Mouse (Mus musculus) adrenal gland, adult 2 months (tissue): ENCODE measurements at regions not wholly inside any gene's neighbourhood (a gene's known extent, or its start where the extent isn't known, plus 50 kb on each side); places are given as distances from the start of the nearest gene placed in this dataset.
A peak's percentile ranks its signal among the peaks of the same experiment; 100 is the strongest.

Experiments
- DNase-seq: peaks from one replicate; pipeline ENCODE4 v3.0.0; 2021

DNA sequence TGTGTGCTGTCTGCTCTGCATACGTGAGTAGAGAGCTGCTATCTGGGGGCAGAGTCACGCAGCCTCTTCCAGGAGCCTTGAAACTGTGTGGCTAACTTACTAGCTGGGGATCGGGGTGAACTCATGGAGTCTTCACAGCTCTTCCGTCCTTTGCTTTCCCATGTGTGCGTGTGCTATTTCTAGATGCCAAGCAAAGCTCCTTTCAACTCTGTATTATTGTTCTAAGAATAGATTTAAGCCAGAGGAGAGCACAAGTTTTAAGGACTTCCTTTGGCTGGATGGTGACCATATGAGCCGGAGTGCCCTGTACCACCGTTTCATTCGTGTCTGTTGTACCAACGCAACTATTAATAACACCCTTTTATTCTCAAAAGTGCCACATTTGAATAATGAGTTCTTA lies 254.0 kb downstream of the Gm12728 start:
- no peak for DNase-seq

DNA sequence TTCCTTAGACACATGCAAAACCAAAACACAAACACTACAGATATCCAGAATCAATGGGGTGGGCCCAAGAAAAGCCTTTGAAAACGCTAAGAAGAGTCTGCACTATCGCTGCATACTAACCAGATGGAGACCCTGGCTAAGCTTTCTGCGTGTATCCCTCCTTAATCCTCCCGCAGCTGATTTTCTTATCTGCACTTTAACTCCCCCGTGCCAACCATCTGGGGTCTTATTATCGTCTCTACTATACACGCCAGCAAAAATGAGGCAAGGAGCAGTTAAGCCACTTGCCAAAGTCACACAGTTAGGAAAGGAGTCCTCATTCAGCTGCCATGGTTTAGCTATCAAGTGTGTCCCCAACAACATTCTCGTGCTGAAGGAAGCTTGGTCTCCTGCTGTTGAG lies 258.4 kb downstream of the Gm12728 start:
- no peak for DNase-seq

DNA sequence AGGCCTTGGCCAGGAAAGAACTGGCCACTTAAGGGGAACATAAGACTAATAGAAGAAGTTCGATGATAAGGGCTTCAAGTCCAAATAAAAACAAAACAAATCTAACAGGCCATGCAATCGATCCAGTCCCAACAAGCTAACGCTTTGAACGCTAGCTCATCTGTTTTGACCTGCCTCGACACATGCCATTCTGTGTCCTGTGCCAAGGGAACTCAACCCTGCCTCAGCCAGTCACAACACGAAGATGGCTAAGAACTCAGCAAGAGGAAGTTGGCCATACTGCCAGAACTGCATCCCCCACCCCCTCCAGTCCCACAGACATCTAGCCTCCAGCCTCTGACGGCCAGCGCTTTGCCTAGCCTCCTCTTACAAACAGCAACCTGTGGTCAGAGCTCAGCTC lies 259.1 kb downstream of the Gm12728 start:
- DNase-seq = no peak

DNA sequence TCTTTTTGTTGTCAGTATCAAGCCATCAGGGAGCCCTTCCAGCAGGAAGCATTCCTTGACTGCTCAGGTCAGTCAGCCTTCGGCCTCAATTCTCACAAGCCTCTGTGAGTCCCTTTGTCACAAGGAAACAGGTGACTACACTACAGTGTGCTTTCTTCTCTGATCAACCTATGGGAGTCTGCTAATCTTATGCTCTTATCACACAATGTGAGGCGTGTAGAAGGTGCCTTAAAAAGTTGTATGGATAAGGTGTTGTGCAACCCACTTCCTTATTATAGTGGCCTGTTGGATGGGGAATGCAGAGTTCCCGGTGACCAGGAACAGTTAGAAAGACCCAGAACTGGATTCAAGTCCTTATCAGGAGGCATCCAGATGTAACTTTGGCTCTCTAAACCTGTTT lies 260.2 kb downstream of the Gm12728 start:
- no peak for DNase-seq

DNA sequence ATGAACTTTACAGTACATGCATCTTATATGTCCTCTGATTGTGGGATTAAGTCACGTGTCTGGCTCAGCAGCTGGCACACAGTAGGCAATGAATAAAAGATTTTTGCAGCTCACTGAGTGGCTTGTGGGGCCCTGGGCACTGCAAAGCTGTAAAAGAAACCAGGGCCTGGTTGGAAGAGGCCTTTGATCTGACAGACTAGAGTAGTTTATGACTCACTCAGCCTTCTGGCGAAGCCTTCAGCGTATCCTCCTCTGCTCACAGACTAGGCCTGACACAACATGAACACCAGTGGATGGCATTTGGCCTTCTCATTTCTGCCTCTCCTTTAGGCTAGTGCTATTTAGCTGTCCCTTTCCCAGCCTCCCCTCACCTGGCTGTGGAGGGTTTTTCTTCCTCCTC lies 260.6 kb downstream of the Gm12728 start:
- DNase-seq = peak; percentile 72

DNA sequence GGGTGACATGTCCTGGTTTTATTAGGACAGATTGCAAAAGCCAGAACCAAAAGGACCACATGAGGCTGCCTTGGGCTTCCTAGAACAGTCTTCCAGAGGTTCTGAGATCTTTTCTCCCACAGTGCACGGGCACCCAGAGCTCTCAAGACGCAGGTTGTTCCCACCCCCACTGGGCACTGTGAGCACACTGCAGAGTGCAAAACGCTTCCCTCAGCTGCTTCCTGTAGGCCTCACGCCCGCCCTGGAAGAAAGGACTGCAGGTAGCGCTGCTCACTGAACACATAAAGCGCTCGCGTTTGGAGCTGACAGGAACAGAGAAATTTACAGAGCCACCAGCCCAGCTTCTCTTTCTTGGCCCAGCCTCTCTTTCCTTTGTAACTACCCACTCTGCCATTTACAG lies 262.5 kb upstream of the Usp24 start:
- DNase-seq = no peak

DNA sequence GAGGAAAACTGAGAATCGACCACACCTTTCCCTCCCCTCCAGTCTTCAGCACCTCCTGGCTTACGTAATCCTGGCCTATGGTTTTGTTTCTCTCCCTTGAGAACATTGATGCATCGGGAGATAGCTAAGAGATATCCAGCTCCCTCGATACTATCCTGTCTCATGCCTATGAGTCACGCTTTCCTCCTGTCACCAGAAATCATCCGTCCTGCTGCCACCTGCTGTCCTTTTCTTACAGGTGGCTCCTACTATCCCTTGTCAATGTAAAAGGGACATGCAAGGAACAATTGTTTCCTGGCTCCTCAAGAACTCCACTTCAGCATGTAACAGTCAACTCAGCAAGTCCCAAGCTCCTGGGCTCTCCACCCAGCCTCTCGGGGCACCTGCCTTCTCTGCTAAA lies 261.7 kb upstream of the Usp24 start:
- DNase-seq = peak; percentile 46

DNA sequence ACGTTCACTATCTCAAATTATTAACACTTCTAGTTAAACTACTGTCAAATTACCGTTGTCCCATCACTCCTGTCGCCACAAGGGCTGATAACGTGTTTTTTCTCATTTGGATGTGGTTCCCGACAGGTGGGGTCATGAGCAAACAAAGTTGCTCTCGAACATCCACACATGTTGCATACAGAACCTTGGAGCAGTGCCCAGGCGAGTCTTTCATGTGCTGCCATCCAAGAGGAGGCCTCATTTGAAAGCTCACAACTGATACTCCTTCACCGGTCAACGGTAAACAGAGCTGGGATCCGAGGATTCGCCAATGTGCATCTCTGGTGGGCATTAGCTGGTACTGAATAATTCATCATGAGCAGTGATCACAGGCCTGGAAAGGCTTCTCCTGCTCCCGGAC lies 253.4 kb upstream of the Usp24 start:
- no peak for DNase-seq

DNA sequence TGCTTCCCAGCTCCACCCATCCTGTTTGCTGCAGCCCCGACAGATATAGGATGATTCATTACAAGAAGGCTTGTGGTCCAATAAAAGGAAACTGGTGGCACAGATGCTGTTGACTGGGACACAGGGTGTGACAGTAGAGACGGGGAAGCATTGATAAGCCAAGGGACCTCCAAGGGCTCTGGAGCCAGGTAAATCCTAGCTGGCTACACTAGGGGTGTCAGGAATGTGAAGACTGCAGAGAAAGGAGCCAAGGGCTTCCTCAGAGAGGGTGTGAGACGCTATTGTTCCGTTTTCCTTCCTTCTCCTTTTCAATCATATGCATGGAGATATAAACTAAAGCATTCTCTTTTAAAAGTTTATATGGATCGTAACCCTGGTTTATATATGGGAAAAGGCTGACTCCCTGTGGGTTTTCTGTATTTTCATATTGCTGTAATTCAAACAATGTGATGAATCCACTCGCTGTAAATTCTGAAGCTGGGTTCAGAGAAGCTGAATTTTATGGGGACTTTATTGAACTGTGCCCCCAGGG lies 252.1 kb upstream of the Usp24 start:
- no peak for DNase-seq

DNA sequence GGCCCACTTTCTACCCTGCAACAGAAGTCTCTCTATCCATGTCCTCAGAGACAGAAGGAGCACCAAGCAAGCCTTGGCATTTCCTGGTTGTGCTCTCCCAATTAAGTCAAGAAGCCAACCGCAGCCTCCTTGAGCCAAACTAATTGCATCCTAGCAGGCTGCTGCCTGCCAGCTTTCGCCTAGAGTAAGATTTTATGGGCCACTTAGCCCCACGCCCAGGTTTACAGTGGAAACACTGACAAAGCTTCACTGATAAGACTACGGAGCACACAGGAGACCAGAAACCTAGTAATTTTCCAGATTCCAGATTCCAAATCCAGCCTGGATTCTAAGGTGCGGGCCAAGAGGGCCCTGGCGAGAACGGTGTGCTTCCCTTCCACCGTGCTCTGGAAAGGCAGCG lies 249.0 kb upstream of the Usp24 start:
- no peak for DNase-seq

DNA sequence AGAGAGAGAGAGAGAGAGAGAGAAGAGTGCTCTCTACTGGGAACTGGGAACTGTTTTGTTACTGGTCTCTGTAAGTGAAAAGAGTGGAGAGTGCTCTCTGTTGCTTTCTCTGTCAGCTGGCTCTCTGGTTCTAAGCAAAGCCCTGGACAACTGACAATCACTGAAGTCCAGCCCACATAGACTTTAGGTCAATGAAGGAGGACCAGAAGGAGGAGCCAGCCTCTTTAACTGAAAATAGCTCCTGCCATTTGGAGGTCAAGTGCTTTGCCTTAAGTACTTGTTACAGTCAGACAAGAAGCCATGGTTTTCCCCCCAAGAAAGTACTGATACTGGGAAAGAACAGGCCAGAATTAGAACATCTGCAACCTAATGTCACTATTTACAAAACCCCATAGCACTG lies 232.5 kb upstream of the Usp24 start:
- no peak for DNase-seq

DNA sequence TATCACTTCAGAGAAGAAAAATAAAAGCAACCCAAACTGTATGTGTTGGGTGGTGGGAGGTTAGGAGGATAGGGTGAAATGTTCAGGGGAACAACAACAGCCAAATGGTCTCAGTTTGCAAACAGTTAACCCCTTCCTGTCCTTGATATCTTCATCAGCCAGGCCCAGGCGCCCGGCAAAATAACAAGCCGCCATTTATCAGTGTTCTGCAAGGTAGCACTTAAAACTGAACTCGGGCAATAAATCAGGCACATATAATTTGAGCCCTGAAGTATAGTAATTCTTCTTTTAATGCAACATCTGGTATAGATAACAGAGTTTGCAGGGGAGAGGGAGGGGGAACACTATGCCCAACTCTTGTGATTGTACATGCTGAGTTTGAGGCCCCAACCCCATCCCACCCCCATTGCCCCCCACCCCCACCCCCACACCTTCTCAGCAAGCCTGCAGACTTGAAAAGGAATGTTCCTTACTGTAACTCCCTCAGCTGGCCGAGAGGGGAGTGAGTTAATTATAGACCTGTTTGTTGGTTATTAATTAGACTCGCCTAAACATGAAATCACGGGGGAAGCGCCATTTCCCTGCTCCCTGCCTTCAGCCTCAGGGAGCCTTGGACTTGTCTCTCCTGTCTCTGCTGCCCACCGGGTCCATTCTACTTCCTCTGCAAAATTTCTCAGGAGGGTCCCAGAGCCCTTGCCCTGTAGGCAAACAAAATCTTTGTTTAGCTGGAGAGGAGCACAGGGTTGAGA lies 223.9 kb upstream of the Usp24 start:
- no peak for DNase-seq

DNA sequence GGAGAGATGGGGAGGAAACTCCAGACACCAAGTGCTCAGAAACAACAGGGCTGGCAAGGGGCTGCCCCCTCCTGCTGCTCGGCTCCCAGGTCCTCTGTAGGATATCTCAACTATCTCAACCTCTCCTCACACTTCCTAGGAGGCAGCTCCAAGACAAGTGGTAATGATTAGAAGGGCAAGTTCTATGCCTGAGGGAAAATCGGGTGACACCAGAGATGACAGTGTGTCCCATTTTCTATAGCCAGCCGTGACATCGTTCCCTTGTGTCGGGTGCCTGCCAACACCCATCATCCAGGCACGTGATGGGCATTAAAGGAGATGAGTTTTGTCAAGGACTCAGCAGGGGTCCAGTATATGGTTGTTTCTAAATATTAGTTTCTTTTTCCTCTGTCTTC lies 223.3 kb upstream of the Usp24 start:
- DNase-seq = no peak

DNA sequence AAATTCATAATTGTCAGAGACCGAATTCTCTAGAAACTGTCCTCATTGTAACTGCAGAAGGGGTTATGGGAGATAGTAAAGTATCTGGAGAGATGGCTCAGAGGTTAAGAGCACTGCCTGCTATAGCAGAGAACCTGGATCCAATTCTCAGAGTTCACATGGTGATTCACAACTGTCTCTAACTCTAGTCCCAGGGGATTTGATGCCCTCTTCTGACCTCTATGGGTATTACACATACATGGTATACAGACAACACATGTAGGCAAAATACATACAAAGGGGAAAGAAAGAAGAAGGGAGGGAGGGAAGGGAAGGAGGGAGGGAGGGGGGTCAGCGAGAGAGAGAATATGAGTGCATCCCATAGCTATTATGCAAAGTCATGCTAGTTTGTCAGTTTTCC lies 222.8 kb upstream of the Usp24 start:
- peak; percentile 49 for DNase-seq

DNA sequence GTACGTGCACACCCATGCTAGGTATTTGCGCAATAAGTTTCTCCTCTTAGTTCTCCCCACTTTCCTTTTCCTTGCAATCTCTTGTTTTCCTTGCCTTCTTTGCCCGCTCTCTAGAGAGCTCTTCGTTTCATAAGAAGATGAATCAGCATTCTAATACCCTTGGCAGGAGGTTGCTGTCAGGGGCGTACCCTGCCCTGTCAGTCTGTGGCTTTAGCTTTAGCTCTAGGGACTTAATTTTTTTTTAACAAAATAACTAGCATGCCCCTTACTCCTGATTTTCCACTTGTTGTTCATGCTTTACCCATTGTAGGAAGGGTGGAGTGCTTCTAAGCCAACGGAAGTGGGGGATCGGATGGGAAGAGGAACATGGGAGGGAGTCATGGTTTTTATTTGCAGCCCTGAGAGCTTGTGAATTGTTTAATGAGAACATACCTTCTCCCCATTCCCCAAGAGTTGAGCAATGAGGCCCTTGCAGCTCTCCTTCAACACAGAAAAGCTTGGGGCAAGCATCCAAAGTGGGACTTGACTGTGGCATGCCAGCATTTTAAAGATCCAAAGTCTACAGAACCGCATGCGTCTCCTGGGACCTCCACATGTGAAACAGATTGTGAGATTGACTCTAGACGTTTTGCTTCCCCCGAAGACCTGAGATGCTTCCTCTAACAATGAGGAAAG lies 221.0 kb upstream of the Usp24 start:
- DNase-seq = peak; percentile 37

DNA sequence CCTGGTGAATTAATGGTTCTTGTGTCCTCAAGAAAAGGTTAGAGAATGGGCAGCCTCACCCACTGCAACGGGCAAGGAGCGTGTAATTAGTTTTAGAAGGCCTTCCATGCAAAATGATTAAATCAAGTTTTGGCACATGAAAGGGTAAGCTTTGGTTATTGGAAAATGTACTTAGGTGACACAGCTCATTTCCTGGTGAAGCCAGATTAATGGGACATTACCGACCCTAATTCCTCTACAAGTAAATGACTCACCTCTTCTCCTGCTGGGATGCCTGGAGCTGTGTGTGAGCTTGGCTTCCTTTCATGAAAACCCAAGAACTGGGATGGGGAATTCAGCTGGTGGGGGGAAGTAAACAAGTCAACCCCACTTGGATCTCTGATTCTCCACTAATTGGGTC lies 219.9 kb upstream of the Usp24 start:
- no peak for DNase-seq

DNA sequence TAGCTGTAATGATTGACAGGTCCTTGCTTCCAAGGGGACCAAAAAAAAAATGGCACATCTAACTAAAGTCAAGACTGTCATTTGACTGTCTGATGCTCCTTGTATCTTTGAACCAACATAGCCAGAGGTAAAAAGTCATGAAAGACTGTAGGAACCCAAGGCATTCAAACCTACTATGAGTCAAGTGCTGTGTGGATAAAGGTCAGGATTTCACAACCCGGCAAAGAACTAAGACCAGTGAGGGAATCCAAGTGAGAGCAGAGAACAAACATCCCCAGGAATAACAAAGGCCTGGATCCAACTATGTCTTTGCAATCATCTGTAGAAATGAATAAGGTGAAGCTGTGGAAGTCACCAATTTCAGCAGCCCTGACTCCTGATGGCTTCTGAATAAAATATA lies 218.2 kb upstream of the Usp24 start:
- DNase-seq = peak; percentile 45

DNA sequence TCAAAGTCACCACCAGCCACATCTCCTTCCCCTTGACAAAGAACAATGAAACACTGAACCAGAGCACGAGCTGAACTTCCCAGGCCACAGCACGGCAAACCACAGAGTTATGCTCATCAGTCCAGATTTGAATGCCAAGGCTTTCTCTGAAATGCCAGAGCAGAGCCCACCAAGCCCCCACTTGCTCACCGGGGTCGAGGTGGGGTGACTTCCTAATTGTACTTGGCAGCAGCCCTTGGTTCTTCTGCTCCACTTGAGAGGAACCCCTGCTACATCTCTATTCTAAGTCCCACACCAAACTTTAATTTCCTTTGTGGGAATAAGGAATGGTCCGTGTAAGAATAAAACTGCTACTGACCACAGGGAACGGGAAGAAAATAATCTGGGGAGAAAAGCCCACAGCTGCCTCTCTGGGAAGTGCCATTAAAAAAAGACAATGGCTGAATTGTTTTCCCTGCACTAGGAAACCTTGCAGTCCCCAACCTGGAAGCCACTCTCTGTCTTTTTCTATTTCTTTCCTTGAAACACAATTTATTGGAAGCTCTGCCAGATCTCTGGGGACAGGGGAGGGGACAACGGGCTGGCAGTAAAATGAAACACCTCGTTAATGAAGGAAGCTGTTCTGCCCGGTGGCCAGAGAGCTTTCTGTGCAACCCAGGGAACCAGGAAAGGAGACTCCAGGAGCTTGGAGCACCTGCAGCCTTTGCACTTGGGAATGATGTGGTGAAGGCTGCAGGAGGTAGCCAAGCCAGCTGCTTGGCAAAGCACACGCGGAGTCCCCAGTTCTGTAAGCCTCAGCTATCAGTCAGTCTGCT lies 215.6 kb upstream of the Usp24 start:
- no peak for DNase-seq

DNA sequence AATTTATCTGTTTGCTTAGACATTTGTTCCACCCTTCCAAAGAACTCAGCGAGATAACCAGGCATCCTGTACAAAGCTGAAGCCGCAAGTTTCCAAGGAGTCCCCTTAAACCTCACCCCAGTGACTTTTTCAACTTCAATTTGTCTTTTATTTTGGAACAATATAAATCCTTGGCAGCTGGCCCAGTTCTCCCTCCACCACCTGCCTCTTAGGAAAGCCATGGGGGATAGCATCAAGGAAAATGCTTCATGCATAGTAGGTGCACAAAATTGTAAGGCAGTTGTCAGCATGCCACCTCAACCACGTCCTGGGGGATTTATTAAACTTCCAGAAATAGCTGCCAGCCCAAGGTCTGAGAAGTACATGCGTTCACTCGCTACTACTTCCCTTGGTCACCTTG lies 214.1 kb upstream of the Usp24 start:
- DNase-seq = no peak

DNA sequence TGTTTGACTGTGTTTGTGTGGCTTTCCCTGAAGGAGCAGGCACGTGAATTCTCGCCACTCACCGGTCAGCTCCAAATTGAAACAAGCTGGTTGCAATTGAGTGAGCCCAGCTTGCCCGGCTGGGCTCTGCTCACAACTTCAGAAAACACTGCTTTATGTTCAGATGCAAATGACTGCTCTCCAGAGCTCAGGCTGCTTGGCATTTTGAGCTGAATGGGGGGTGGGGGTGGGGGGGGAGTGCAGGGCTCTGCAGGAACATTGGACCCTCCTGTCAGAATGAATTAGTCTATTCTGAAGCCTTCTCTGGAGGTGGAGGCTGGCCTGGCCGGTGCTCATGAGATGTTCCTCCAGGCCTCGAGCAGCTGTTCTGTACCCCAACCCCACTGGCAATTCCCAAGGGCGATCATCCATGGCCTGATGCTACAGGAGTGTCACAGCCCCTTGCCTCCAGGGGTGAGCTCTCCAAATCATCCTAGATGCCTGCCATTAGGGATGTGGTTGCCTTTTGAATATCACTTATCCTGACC lies 213.5 kb upstream of the Usp24 start:
- no peak for DNase-seq

DNA sequence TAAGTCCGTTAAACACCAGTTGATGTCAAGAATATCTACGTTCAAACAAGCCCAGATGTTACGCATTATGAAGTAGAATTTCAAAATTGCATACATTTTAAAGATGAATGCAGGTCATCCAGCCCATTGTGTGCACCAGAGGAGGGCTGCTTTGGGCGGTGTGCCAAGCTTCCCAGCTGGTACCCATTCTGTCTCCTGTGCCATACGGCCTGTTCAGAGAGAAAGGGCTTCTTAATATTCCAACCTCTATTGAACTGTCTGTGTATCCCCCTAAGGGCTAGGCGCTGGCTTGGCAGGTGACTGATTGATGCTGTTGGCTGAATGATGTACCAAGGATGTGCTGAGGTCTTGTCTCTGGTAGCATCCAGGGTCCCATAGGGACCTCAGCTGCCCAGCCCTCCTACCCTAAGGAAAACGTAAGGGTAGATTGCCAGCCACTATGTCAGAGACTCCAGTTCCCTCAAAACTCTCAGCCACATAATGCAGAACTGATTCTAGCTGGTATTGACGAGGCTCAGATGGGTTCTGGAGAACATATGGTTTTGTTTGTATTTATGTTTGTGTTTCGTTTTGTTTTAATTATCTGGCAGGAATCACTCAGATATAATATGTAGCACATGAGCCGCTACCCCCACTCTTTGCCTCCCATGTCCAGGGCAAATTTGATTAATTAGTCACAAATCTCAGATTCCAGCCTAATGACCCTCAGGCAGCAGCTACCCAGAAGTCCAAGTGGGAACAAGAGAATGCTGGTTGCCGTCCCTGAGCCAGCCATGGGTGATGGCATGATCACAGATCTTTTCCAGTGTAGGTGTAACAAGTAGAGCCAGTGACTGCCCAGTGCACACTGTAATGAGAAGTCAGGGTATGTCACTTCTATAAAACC lies 212.0 kb upstream of the Usp24 start:
- no peak for DNase-seq

DNA sequence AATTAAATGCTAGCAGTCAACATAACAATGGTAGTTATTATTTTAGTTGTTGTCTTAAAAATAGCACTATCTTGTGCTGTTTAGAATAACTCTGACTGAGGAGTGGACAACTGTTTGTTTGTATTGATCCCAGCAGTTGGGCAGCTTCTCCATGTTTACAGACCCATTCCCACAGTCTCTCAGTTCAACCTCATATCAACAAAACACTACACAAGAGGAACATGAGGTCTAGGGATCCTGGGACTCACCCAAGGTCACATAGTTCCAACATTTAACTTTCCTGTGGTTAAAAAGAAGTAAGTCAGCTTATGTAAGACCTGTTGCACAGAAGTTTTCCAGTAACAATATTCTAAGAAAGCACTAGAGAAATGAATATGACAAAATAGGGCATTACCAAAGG lies 203.0 kb upstream of the Usp24 start:
- no peak for DNase-seq
